Mouse (Mus musculus) thymus, adult 2 months (tissue): ENCODE measurements at regions not wholly inside any gene's neighbourhood (a gene's known extent, or its start where the extent isn't known, plus 50 kb on each side); places are given as distances from the start of the nearest gene placed in this dataset.

Source experiments
- CTCF ChIP-seq: fragments of 200-500 bp; IDR thresholded peaks from 2 replicates; pipeline ENCODE4 v1.5.1; 2012; ENCODE audit warnings: mild to moderate bottlenecking, control low read depth, low read length, moderate library complexity, borderline replicate concordance; ENCODE audit not compliant: control insufficient read depth, poor library complexity, insufficient read depth; ENCODE audit errors: extremely low read depth
- POLR2A ChIP-seq: fragments of 200-500 bp; IDR thresholded peaks from 2 replicates; pipeline ENCODE4 v1.6.1; 2012; ENCODE audit warnings: mild to moderate bottlenecking, low read length, control low read depth, moderate library complexity; ENCODE audit not compliant: control insufficient read depth, poor library complexity, insufficient read depth; ENCODE audit errors: extremely low read depth

- no peak for TF ChIP-seq CTCF
- TF ChIP-seq POLR2A, result no peak
These were observed 388.3 kb upstream of the Prkcq start for GRCm38 (mm10) chr2:10783594-10783993.
